Mouse (Mus musculus) cerebellum, adult 11 months (tissue): ENCODE measurements around the gene Elf1.

Experiments
- DNase-seq: peaks from one replicate; pipeline ENCODE4 v3.0.0; 2022

Gene Elf1

GRCm38 (mm10) chr14:79583526-79584245, 102.7 kb downstream of the Elf1 start:
- no peak for DNase-seq

GRCm38 (mm10) chr14:79586499-79587138, 105.6 kb downstream of the Elf1 start:
- no peak for DNase-seq

GRCm38 (mm10) chr14:79587139-79587851, 106.3 kb downstream of the Elf1 start, which contains the start of gene Sugt1:
Sugt1 (plus strand) TSS chr14:79587691.
- DNase-seq: peak; percentile 97

- DNase-seq: no peak
These were observed 106.8 kb downstream of the Elf1 start for GRCm38 (mm10) chr14:79587852-79588229.

GRCm38 (mm10) chr14:79588534-79588951, 107.5 kb downstream of the Elf1 start:
- peak; percentile 32 for DNase-seq

GRCm38 (mm10) chr14:79589401-79589800, 108.4 kb downstream of the Elf1 start:
- DNase-seq: no peak

GRCm38 (mm10) chr14:79590916-79591315, 109.9 kb downstream of the Elf1 start:
- no peak for DNase-seq

- no peak for DNase-seq
These were observed 110.6 kb downstream of the Elf1 start for GRCm38 (mm10) chr14:79591611-79592010.

GRCm38 (mm10) chr14:79594069-79594468, 113.1 kb downstream of the Elf1 start:
- DNase-seq: no peak

- DNase-seq: no peak
These were observed 115.6 kb downstream of the Elf1 start for GRCm38 (mm10) chr14:79596602-79597001.

GRCm38 (mm10) chr14:79605881-79606280, 124.9 kb downstream of the Elf1 start:
- no peak for DNase-seq

GRCm38 (mm10) chr14:79606392-79606791, 125.4 kb downstream of the Elf1 start:
- DNase-seq: no peak

GRCm38 (mm10) chr14:79606867-79607266, 125.9 kb downstream of the Elf1 start:
- no peak for DNase-seq

GRCm38 (mm10) chr14:79607352-79607751, 126.4 kb downstream of the Elf1 start:
- DNase-seq: no peak

GRCm38 (mm10) chr14:79608286-79608685, 127.3 kb downstream of the Elf1 start:
- DNase-seq: no peak

GRCm38 (mm10) chr14:79617121-79617828, 136.3 kb downstream of the Elf1 start:
- DNase-seq: no peak

- no peak for DNase-seq
These were observed 138.8 kb downstream of the Elf1 start for GRCm38 (mm10) chr14:79619802-79620201.

- no peak for DNase-seq
These were observed 140.1 kb downstream of the Elf1 start for GRCm38 (mm10) chr14:79621143-79621542.
